Mouse (Mus musculus): ENCODE data around the gene Calm2.

- TF ChIP-seq NELFE (IDR thresholded peaks at IDR 0.05; ENCODE audit: low read depth, low read length) (no peak), TAL1 (IDR thresholded peaks at IDR 0.05; ENCODE audit: low read length) (no peak), USF1 (IDR thresholded peaks at IDR 0.05; ENCODE audit: low read depth, low read length) (no peak)
These were observed 28.7 kb downstream of the Calm2 start for GRCm38 (mm10) chr17:87418082-87418481.

Measured in MEL (cell line).